Mouse (Mus musculus) mature B cell (primary cell): ENCODE measurements around the gene Ccdc106.

ENCODE experiments used
- in situ Hi-C: fragments of 300-500 bp; cut with MboI; formaldehyde crosslinking; loops from 2 replicates; pipeline ENCODE4 v1.14.3; 2019

The Ccdc106 gene

DNA sequence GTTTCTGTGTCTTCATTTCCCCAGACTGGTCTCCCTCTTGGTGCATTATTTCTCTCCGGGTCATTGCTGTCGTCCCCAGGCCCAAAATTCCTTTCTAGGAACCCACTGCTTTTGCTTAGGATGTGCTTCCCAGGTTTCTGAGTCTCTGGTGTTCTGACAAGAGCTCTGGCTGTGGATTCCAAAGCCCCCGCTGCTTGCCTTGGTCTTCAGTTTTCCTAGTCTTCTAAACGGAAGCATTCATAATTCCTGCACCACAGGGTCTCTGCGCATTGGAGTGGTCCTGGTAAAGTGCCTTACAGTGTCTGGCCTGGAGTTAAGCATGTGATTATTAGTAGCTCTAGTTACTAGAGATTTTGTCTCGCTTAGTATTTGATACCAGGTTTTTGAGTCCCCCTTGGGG lies 60.5 kb downstream of the Ccdc106 start:
- in situ Hi-C loops = no loop called here

DNA sequence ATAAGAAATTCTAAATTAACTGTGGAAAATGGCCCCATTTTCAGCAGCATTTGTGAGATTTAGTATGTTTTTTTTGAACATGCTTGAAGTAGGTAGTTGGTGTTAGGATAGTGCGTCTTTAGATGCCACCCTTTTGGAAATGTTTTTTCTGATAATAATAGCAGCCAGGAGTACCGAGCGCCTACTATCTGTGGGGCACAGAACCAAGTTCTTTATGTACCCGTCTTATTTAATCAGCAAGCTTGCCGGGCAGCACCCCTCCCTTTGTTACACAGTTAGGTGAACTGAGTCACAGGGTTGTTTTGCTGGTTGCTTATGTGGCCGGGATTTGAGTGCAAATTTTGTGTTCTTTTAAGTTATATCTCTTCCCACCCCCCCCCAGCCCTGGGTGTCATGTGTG lies 60.9 kb downstream of the Ccdc106 start:
- in situ Hi-C loops = no loop called here

DNA sequence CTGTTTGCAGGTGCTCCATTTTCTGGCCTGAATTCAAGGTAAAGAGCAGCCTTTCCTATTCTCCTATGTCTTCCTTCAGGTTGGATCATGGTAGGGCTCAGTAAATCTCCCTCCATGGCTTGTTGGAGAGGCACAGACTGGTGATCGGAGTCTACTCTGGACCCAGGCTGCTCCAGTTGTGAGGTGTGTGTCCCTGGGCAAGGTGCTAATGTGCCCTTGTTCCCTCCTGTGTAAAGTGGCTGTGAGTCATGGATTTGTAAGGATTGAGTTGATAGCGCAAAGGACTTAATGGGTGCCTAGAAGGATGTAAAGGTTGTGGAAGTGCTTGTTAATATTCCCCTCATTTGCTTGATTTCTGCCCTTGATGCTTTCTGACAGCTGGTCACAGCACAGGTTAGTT lies 61.6 kb downstream of the Ccdc106 start:
- in situ Hi-C loops = no loop called here

DNA sequence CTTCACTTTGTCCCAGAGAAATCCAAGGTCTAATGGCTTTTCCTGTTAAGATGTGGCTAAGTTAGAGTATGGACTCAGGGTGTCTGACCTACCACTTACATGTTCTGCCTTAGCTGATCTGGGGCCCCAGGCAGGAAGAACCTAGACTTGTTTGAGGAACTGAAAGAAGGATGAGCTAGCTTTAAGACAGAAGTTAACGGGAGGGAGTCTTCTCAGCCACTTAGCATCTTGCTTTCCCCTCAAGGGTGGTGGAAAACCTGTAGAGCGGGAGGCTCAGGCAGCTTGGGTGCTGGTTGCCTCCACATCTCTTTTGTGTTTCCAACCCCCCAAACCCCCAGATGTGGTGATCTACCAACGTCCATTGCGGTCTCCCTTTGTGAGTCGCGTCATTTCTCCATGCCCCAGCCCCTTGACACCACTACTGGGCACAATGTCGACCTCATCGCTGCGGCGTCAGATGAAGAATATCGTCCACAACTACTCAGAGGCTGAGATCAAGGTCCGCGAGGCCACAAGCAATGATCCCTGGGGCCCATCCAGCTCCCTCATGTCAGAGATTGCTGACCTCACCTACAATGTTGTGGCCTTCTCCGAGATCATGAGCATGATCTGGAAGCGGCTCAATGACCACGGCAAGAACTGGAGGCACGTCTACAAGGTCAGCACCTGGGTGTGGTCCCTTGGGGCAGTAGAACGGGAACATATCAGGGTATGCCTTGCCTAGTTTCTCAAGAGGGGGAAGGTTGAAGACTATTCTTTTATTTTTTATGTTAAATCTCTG lies 63.2 kb downstream of the Ccdc106 start:
- in situ Hi-C loops = no loop called here

DNA sequence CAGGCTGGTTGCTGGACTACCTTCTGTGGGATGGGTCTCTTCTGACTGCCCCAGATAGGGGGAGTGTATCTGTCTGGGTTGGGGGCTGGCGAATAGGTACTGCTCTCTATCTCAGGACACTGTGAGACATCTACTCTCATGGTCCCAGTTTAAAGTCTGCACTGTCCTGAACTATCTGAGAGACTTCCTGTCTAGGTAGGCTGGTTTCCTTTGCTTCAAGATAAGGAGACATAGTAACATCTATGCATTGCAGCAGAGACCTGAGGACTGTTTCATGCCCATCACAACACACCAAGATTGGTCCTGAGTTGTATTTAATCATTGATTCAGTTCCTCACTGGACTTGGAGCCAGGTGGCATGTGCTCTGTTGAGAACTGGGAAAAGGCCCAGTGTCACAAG lies 65.2 kb downstream of the Ccdc106 start:
- in situ Hi-C loops = no loop called here

DNA sequence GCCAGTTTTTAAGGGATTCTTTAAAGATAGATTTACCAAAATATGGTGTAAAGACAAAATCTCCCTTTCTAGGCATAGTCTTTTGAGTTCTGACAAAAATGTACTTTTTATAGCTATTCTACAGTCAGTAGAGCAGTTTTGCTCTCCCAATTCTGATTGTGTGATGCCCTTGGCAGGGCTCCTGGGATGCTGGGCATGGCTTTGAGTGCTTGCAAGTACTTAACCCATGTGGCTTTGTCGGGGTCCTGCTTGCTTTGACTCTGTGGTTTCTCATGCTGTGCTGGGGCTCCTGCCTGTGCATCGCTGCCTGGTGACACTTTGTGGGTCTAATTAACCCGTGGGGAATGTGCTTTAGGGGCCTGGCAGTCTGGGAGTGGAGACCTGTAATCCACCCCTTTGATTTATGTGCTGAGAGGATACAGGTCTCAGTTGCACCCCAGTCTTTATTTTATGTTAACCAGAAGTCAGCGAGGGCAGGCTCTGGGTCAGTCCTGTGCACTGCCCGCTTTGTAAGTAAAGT lies 66.6 kb downstream of the Ccdc106 start:
- in situ Hi-C loops = no loop called here

DNA sequence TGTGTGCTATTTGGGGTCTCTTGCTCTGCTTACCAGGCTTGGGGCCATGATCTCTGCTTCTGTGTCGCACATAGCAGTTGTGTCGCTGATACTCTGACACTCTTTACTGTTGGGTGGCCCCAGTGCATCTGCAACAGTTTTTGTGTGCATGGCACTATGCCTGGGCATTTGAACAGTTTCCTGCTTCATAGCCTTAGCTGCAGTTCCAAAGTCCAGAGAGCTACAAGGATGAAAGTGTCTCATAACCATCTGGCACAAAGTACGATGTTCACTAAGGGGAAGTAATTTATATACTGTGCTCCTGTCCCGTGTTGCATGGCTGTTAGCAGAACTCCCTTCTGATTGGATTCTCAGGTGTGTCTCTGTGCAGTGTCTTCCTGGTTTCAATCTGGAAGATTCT lies 67.5 kb downstream of the Ccdc106 start:
- in situ Hi-C loops = no loop called here

DNA sequence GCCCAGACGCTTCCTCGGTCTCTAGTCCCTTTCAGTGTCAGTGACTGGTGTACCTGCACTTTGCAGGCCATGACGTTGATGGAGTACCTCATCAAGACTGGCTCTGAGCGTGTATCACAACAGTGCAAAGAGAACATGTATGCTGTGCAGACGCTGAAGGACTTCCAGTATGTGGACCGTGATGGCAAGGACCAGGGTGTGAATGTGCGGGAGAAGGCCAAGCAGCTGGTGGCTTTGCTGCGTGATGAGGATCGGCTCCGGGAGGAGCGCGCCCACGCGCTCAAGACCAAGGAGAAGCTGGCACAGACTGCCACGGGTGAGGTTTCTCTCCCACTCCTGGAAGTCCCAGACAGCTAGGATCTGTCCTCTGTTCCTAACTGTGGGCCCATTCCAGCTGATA lies 69.5 kb downstream of the Ccdc106 start:
- in situ Hi-C loops = no loop called here

DNA sequence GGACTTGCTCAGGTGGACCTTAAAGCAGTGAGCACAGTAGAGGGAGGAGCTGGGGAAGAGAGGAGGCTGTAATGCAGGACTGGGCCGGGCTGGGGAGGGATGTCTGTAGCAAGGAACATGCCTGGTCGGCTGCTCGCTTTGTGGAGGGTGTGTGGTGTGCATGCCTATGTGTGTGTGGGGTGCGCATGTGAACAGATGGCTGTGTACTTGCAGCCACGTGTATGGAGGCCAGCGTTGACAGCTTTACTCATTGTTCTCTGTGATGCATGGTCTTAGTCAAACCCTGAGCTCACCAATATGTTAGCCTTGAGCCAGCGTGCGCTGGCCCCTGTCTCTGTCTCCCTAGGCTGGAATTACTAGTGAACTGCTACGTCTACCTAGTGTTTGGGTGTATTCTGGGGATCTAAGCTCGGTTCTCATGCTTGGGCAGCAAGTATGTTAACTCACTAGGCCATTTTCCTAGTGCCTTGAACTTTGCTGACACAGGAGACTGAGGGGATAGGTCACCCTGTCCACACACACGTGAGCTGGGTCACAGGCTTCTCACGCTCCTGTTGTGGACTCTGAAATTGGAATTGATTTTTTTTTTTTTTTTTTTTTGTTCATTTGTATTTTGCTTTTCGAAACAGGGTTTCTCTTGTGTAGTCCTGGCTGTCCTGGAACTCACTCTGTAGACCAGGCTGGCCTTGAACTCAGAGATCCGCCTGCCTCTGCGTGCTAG lies 70.8 kb downstream of the Ccdc106 start:
- in situ Hi-C loops = no loop called here

DNA sequence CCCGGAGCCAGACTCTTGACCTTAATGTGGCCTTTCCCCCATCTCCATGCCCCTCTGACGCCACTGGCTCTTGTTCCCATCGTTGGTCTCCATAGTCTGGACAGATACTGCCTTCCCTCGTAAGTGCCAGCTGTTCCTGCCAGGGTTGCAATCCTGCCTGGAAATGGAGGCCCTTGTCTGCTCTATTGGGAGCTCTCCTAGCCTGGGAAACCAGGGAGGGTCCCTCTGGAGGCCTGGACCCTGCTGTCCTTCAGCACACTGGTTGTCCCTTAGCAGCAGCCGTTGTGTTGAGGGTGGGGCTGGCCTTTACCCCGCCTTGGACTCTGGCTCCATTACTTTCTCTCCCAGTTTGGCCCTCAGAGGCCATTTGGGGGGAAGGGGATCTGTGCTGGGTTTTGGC lies 72.0 kb downstream of the Ccdc106 start:
- in situ Hi-C loops = no loop called here

DNA sequence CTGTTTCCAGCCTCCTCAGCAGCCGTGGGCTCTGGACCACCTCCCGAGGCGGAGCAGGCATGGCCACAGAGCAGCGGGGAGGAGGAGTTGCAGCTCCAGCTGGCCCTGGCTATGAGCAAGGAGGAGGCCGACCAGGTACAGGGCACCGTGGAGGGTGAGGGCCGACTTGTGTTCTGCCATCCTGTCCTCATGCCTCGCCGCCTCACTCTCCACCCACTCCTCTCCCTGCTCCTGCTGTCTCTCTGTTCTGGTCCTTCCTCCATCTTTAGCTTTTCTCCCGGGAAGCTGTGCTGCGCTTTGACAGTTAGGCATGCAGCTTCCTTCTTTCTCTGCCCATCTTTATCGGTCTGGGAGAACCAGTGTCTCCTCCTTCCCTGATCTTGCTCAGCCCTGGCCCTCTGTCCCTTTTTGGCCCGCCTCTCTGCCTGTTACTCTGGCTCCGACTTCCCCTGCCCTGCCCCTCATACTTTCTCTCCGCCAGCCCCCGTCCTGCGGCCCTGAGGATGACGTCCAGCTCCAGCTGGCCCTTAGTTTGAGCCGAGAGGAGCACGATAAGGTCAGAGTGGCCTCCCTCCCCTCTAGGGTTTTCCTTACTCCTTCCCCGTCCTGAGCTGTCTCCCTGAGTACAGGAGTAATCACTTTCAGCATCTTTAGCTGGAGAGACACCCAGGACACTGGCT lies 72.6 kb downstream of the Ccdc106 start:
- in situ Hi-C loops = no loop called here

DNA sequence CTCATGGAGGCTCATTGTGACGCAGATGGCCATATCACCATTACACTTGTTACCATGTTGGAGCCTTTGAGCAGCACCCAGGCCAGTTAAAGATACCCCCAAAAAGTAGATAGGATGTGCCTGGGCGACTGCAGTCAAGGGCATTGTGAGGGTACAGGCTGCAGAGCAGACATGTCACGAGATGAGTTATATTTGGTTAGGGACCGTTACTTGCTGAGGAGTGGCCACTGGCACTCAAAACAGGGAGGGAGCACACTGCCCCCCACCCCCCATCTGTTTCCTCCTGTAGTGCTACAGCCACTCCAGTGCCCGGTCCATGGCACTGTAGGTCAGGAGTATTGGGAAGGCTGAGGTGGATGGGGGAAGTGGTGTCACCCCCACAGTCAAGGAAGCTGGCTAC lies 78.4 kb downstream of the Ccdc106 start:
- in situ Hi-C loops = no loop called here

DNA sequence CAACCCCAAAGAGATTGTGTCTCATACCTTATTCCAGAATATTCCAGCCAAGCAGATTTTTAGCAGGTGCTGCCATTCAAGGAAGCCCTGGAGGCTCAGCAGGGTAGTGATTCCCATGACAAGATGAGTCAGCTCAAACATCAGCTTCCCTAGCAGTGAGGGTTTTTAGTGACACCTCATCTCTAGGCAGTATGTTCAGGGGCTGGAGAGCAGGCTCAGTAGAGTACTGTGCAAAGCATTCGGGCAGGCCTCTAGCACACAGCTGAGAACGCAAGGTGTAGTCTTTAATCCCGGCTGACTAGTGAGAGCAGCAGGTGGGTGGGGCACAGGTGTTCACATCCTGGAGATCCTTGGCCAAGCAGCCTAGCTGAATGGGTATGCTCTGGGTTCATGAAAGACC lies 79.4 kb downstream of the Ccdc106 start:
- in situ Hi-C loops = no loop called here

DNA sequence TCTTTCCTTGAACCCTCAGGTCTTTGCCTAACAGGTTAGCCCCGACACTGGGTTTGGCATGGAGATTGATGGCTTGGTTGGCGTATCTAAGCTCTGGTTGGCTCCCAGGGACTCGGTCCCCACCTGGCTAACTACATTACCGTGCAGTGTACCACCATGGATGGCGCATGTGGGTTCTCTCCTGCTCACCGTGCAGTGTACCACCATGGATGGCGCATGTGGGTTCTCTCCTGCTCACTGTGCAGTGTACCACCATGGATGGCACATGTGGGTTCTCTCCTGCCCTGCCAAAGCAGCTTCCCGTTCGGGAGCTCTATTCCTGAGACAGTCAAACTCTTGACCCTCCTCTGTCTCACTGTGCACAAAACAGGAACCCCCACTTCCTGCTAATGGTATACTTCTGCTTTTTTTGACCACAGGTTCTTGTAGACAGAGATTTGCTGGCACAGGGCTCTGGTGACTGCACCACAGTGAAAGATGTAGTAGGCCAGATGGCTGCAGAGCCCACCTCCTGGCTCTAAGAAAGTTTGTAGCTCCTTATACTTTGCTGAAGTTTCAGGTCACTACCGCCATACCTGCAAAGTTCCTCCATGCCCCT lies 80.8 kb downstream of the Ccdc106 start:
- in situ Hi-C loops = no loop called here

DNA sequence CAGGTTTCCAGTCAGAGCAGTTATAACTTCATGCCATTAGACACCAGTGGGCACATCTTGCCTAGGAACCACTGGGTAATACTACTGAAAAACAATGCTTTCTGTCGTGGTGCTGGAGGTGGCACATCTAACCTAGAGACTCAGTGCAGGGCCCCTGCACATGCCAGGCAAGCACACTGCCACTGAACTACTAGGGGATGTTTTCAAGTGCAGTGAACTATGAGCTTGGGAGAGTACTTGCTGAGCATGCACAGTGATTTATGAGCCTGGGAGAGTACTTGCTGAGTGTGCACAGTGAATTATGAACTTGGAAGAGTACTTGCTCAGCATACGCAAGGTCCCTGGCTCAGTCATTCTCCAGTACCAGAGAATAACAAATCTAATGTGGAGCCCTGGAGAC lies 82.2 kb downstream of the Ccdc106 start:
- in situ Hi-C loops = no loop called here

DNA sequence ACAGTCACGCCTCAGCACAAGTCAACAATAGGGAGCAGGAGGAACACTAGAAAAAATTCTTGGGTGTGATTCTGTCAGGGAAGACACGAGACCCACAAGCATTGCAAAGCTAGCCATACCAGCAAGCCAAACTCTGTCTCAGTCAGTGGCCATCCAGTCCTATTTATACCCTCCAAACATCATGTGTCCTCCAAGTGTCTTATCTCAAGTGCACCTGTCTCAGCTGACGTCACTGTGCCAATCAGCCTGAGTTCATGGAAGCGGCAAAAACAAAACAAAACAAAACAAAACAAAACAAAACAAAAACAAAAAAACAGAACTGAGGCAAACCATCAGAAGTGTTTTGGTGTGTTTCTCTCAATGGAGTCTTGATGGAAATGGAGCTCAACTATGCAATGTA lies 87.9 kb downstream of the Ccdc106 start:
- in situ Hi-C loops = no loop called here

DNA sequence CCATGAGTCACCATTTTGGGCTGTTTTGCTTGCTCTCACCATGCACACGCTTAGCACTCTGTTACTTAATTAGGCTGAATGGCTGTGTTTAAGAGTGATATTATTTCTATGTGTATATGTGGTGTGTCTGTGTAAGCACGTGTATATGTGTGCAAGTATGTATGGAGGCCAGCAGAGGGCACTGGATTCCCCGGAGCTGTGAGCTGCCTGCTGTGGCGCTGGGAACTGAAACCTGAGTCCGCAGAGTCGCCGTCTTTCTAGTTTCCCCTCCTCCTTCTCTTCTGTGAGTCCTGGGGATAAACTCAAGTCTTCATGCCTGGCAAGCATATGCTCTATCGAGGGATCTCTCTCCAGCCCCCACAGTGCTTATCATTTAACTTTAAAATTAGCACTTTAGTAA lies 88.9 kb downstream of the Ccdc106 start:
- in situ Hi-C loops = no loop called here
